Mouse (Mus musculus): ENCODE measurements around the gene Aqp1. TPM values are rescaled to one million over a fixed set of nuclear protein-coding genes. Genes with fewer than 3 reads are reported as not detected.

Gene Aqp1
- 10 to 100 TPM; 45.2 to 72.8 TPM for total RNA-seq (2021)
- long read RNA-seq, experiment 1, transcript Aqp1-201 (4 exons, 2,627 nt): major isoform, 59 of 82 reads
- long read RNA-seq, experiment 1, partial matches to known transcripts: 23 of 82 reads
- long read RNA-seq, experiment 1, other reads (novel, unspliced or antisense): 0 of 82 reads
- long read RNA-seq, experiment 2, transcript Aqp1-201 (4 exons, 2,627 nt): major isoform, 34 of 43 reads
- long read RNA-seq, experiment 2, partial matches to known transcripts: 8 of 43 reads
- long read RNA-seq, experiment 2, other reads (novel, unspliced or antisense): 1 of 43 reads

DNA sequence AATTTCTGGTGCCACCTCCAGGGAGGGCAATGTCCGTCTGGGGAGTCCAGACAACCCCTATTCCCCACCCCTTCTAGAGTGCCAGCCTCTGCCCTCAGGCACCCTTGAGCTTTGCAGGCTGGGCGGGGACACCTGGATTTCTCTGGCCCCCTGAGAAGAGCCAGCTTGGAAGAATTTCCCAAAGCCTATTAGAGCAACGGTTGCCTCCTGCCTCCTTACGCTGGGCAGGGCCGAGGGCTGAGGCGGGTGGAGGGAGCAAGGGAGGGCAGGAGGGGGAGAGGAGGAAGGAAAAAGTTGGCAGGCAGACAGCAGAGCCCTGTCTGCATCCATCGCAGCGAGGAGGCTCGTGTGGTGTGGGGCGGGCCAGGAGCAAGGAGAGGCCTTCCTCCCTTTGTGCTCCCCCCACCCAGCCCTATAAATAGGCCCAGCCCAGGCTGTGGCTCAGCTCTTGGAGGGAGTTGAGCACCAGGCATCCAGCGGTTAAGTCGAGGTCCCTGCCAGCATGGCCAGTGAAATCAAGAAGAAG, at the start of gene Aqp1:
Gene Aqp1, plus strand, starts transcription at position 444 of the 526 bp plus-strand sequence.
- peak; percentile 12 to 16 for DNase-seq

DNA sequence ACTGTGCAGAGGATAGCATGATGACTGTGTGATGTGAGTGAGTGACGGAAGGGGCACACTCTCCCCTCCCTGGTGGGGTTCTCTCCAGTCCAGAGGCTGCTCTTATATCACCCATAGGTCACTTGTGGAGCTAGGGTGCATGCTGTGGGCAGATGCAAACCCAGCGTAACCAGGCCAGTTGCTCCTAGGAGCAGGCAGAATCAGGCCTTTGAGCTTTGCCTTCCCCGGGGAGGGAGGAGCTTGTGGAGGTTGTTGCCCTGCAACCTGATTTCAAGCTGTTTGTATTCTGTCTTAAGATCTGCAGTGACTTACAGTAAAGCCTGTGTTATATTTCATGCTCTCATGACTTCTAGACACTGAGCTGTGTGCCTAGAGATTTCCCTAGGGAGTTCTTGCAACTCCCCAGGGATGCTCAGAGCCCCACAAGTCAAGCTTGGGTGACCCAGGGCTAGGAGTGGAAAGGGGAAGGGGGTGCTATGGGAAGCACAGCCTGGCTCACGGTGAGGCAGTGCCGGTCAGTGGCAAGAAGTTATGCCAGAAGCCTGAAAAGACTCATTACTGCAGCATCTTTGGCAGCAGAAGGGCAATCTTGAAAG, 48.1 kb upstream of the Aqp1 start:
- no peak for DNase-seq

GRCm38 (mm10) chr6:55294549-55295131, 41.6 kb upstream of the Aqp1 start:
- peak; percentile 25 to 46 for DNase-seq

GRCm38 (mm10) chr6:55295325-55295724, 40.9 kb upstream of the Aqp1 start:
- DNase-seq: no peak

DNA sequence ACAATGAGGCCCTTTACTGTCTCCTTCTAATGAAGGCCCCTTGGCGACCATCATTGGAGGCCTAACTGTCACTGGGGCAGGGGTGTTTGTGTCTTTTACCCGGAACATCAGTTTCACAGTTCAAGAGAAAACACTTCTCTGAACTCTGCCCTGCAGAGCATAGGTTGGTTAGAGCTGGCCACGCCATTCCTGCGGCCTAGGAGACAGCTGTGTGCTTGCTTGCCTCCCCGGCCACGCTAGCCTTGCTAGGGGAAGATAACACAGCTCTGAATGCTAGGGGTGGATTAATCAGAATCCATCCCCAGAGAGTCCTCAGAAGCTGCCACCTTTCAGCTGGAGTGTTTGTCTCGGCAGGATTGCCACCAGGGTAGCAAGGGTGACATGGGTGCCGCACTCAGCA, 36.8 kb upstream of the Aqp1 start:
- DNase-seq: no peak

DNA sequence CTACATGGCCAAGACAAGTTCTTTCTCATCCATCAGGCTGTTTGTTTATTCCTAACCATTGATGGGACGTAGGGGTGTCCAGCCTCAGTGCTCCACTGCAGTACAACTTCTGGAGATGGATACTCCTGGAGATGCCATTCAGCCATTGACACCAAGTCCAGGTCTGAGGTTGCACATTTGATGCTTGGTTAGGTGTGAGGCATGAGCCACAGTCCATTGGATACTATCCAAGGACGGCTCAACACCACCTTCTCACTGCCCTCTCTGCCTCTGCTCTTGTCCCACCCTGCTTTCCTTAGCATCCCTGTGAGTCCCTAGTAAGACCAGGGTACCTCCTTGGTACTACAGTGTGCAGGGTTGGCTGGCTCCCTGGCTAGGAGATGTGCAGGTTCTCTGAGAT, 36.3 kb upstream of the Aqp1 start:
- DNase-seq: no peak

GRCm38 (mm10) chr6:55300704-55301103, 35.5 kb upstream of the Aqp1 start:
- DNase-seq: no peak

GRCm38 (mm10) chr6:55310179-55310578, 26.1 kb upstream of the Aqp1 start:
- peak in 1 of 2 experiments; percentile 12 for DNase-seq

DNA sequence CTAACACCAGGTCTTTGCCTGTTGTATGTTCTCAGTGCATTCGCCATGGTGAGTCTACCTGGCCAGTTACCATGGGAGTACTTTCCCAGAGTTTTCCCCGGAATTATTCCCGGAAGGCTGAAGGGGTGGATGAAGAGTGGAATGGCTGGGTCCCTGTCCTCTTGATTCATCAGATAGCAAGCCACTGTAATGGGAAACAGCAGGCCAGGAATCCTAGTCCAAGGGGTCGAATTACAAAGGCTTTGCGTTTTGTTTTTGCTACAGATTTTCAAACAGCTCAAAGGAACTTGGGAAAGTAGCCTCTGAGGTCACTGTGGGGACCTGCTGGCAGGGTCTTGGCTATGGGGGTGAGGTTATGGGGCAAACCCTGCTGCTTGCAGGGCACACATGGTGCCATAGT, 24.3 kb upstream of the Aqp1 start:
- no peak for DNase-seq

DNA sequence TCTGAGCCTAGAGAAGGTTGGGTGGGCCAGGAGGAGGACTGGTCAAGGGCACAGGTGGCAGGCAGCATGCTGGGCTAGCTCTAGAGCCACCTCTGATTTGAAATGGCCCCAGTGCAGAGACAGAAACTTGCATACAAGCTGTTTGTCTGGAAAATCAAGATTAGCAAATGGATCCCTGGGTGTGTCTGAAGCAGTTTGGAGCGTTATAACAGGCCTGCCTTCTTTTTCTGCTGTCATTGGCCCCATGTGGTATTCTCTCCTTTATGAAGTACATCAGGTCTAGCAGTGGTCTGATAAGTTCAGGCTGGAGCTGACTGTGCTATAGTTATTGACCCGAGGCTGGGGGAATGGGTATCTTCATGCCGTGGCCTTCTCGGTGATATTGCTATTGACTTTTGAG, 22.3 kb upstream of the Aqp1 start:
- no peak for DNase-seq

GRCm38 (mm10) chr6:55314628-55315027, 21.6 kb upstream of the Aqp1 start:
- no peak for DNase-seq

- no peak for DNase-seq
Measured at GRCm38 (mm10) chr6:55318597-55318996, 17.6 kb upstream of the Aqp1 start.

DNA sequence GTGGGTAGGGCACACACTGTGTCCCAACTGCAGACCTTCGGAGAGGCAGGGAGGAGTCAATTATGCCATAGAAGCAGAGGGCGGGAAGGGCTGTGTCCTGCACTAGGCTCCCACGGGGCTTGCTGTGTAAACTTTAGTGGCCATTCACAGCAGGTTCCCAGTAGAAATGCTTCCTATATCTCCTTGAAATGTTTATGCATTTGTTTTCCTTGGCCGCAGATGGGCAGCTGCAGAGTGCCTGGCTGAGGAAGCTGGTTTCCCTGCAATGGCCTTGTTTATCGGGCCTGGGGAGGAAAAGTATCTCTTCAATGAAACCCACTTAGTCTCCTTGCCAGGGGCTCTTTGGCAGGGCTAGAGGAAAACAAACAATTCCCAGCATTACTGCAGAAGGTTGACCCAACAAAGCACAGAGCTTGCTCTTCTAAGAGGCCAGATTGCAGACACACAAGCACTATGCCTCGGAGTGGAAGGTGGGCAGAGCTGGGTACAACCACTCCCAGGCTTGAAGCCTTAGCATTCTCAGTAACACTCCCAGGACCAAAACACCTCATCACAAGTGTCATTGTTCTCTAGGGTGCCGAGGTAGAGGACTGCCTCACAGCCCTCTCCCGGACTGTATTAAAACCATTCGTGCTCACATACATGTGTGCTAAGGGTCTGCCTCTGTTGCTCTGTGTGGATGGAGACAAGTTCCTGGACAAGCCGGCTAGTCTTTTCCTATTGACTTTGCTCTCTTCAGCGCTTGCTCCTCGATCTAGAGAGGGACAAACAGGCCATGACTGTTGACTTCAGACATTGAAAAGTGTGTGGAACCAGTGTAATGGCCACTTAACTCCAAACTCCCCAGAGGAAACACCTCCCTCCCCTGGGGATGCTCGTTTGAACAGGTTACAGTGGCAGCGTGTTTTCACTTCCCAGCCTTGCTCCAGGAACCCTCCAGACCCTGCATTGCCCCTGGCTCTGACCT, 16.4 kb upstream of the Aqp1 start:
- no peak for DNase-seq

DNA sequence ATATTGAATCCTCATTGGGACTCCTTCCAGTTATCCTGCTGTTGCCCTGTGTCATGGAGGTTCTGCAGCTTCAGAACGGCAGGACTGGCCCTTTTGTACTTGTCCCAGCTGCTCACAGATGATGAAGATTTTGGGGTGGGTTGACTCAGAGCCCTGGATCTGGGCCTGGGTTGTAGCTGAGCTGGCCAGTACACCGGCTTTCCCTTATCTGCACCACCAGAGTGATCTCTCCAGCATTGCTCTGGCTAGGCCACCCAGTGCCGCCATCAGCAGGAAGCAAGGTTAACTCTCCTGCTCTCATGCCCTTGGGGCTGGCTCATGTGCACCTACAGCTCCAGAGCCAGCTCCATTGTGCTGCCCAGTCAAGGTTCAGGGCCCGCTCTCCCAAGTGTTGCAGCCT, 15.3 kb upstream of the Aqp1 start:
- no peak for DNase-seq

DNA sequence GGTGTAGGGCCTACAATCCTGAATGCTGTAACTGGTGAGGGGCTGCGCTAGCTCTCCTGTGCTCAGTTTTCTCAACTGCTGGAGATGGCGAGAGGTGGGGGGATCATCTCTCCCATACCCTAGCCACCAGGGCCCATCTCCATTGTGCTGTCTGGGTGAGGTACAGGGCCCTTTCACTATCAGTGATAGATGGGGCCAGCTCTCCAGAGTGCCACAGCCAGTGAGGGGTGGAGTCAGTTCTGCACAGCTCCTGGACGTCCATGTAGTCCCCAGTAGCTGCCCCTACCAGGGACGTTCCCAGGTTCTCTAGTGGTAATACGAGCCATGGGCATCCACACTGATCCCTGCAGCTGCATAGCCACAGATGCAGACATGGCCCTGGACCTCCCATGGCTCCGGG, 14.7 kb upstream of the Aqp1 start:
- DNase-seq: no peak

- no peak for DNase-seq
Measured at GRCm38 (mm10) chr6:55322980-55323379, 13.3 kb upstream of the Aqp1 start.

- no peak for DNase-seq
Measured at GRCm38 (mm10) chr6:55323908-55324634, 12.2 kb upstream of the Aqp1 start.

- DNase-seq: no peak
Measured at GRCm38 (mm10) chr6:55324785-55325184, 11.4 kb upstream of the Aqp1 start.

DNA sequence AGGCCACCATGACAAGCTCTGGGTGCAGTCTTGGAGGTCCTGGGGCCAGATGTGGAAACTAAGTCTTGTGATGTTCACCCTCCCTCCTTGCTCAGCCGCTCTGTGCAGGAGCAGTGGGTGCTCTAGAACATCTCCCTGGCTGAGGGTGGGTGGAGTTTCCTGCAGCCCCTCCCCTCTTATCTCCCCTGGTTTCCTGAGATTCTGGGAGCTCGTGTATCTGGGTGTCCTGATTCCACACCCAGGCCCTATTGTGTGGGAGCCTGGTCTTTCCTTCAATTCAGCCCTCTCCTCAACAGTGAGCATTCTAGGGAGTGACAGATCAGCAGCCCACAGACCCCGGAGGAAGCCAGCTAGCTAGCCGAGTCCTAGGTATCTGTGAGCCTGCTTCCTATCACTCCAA, 9.9 kb upstream of the Aqp1 start:
- no peak for DNase-seq

DNA sequence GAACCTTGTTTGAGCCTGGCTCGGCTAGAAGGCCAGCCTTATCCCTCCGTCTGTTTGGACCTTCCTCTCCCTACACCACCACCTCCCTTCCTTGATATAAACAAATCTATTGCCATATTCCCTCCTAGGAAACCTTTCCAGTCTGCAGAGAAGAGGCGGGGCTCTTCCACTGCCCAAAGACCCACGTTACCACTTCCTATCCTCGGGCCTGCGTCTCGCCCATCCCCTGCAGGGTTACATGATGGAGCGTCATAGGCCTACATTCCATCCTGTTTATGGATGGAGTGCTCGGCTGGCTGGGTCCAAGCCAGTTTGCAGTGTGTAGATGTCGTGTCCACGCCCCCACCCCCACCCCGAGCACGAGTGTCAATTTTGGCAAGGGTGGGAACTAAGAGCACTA, 8.9 kb upstream of the Aqp1 start:
- DNase-seq: no peak

- no peak for DNase-seq
Measured at GRCm38 (mm10) chr6:55328179-55328578, 8.1 kb upstream of the Aqp1 start.

- DNase-seq: no peak
Measured at GRCm38 (mm10) chr6:55331315-55331714, 4.9 kb upstream of the Aqp1 start.

All from adrenal gland, postnatal 36 days (tissue).